Mouse (Mus musculus) midbrain, embryonic 13.5 days (tissue): ENCODE measurements at regions not wholly inside any gene's neighbourhood (a gene's known extent, or its start where the extent isn't known, plus 50 kb on each side); places are given as distances from the start of the nearest gene placed in this dataset.

Experiments used
- ATAC-seq: fragments of 200-750 bp; cut with Nextera tagmentation; 2 replicates; pipeline ENCODE4 v1.8.0; 2017; ENCODE audit warnings: mild to moderate bottlenecking, moderate TSS enrichment, moderate library complexity
- H3K27ac ChIP-seq: fragments of 300-500 bp; sonication (generic); 2 replicates; pipeline ENCODE4 v1.5.1; 2015; ENCODE audit warnings: inconsistent platforms, mild to moderate bottlenecking, moderate library complexity
- H3K27me3 ChIP-seq: fragments of 300-500 bp; sonication (generic); 2 replicates; pipeline ENCODE4 v1.6.1; 2015; ENCODE audit warnings: mild to moderate bottlenecking, inconsistent platforms
- H3K36me3 ChIP-seq: fragments of 300-500 bp; sonication (generic); 2 replicates; pipeline ENCODE4 v1.6.1; 2015; ENCODE audit warnings: mild to moderate bottlenecking, inconsistent platforms
- H3K4me1 ChIP-seq: fragments of 300-500 bp; sonication (generic); replicated peaks from 2 replicates; pipeline ENCODE4 v1.6.1; 2015; ENCODE audit warnings: inconsistent platforms
- H3K4me2 ChIP-seq: fragments of 300-500 bp; sonication (generic); replicated peaks from 2 replicates; pipeline ENCODE4 v1.6.1; 2015; ENCODE audit warnings: moderate library complexity, mild to moderate bottlenecking, inconsistent platforms
- H3K4me3 ChIP-seq: fragments of 300-500 bp; sonication (generic); replicated peaks from 2 replicates; pipeline ENCODE4 v1.5.1; 2015; ENCODE audit warnings: mild to moderate bottlenecking, inconsistent platforms
- H3K9ac ChIP-seq: fragments of 300-500 bp; sonication (generic); replicated peaks from 2 replicates; pipeline ENCODE4 v1.6.1; 2015; ENCODE audit warnings: mild to moderate bottlenecking, inconsistent platforms
- H3K9me3 ChIP-seq: fragments of 300-500 bp; sonication (generic); 2 replicates; pipeline ENCODE4 v1.6.1; 2016; ENCODE audit warnings: mild to moderate bottlenecking, inconsistent platforms
- WGBS: fragments of 180-500 bp; shearing (Covaris S2); methylation state at CpG from one replicate; pipeline ENCODE4 v1.1.7; 2015; 5-methylcytosine and 5-hydroxymethylcytosine counted together

GRCm38 (mm10) chr13:90584766-90585165, 320.4 kb downstream of the Atp6ap1l start:
- Histone ChIP-seq H3K4me1 (no peaks in the 10 kb centered on the region), H3K4me3 (no peak overlapping the region), H3K27ac (no peak overlapping the region), H3K36me3 (no peaks in the 10 kb centered on the region), H3K9ac (no peak overlapping the region), H3K9me3 (no peaks in the 10 kb centered on the region), H3K4me2 (no peak overlapping the region), H3K27me3 (no peaks in the 10 kb centered on the region)
- no peak for ATAC-seq
- WGBS = 94% methylated on average over 2 of the region's 2 CpGs

GRCm38 (mm10) chr13:90575371-90575770, 329.8 kb downstream of the Atp6ap1l start:
- no peaks in the 10 kb centered on the region for H3K36me3 ChIP-seq
- WGBS = 90% methylated on average over 2 of the region's 2 CpGs
- no peak overlapping the region for H3K9ac ChIP-seq
- no peaks in the 10 kb centered on the region for H3K4me1 ChIP-seq
- H3K9me3 ChIP-seq = no peaks in the 10 kb centered on the region
- no peak overlapping the region for H3K4me2 ChIP-seq
- no peak overlapping the region for H3K27ac ChIP-seq
- no peak for ATAC-seq
- no peaks in the 10 kb centered on the region for H3K27me3 ChIP-seq
- no peak overlapping the region for H3K4me3 ChIP-seq

GRCm38 (mm10) chr13:90572580-90572979, 332.6 kb downstream of the Atp6ap1l start:
- H3K9me3 ChIP-seq = no peaks in the 10 kb centered on the region
- H3K27me3 ChIP-seq = no peaks in the 10 kb centered on the region
- no peak overlapping the region for H3K27ac ChIP-seq
- H3K9ac ChIP-seq = no peak overlapping the region
- no peak for ATAC-seq
- no peak overlapping the region for H3K4me2 ChIP-seq
- no peaks in the 10 kb centered on the region for H3K36me3 ChIP-seq
- no peak overlapping the region for H3K4me3 ChIP-seq
- 92% methylated on average over 2 of the region's 2 CpGs for WGBS
- no peaks in the 10 kb centered on the region for H3K4me1 ChIP-seq

GRCm38 (mm10) chr13:90563183-90563840, 341.8 kb downstream of the Atp6ap1l start:
- Histone ChIP-seq H3K4me3 (no peak overlapping the region), H3K9me3 (no peaks in the 10 kb centered on the region), H3K36me3 (no peaks in the 10 kb centered on the region), H3K27ac (no peak overlapping the region), H3K4me2 (no peak overlapping the region), H3K4me1 (no peaks in the 10 kb centered on the region), H3K27me3 (no peaks in the 10 kb centered on the region), H3K9ac (no peak overlapping the region)
- WGBS = 94% methylated on average over 1 of the region's 1 CpGs
- ATAC-seq = no peak

- Histone ChIP-seq H3K9me3 (no peaks in the 10 kb centered on the region), H3K27ac (no peak overlapping the region), H3K4me2 (no peak overlapping the region), H3K27me3 (no peaks in the 10 kb centered on the region), H3K4me1 (no peaks in the 10 kb centered on the region), H3K36me3 (no peaks in the 10 kb centered on the region), H3K9ac (no peak overlapping the region), H3K4me3 (no peak overlapping the region)
- 82% methylated on average over 1 of the region's 1 CpGs for WGBS
- ATAC-seq = no peak
Observed at GRCm38 (mm10) chr13:90560095-90560494, 345.1 kb downstream of the Atp6ap1l start.

- Histone ChIP-seq H3K4me1 (no peaks in the 10 kb centered on the region), H3K27me3 (no peaks in the 10 kb centered on the region), H3K4me2 (no peak overlapping the region), H3K27ac (no peak overlapping the region), H3K9me3 (no peaks in the 10 kb centered on the region), H3K36me3 (no peaks in the 10 kb centered on the region), H3K9ac (no peak overlapping the region), H3K4me3 (no peak overlapping the region)
- ATAC-seq = no peak
- WGBS = 94% methylated on average over 2 of the region's 2 CpGs
Observed at GRCm38 (mm10) chr13:90559481-90559880, 345.7 kb downstream of the Atp6ap1l start.

- H3K4me1 ChIP-seq = no peaks in the 10 kb centered on the region
- H3K9me3 ChIP-seq = no peaks in the 10 kb centered on the region
- no peaks in the 10 kb centered on the region for H3K36me3 ChIP-seq
- H3K9ac ChIP-seq = no peak overlapping the region
- no peaks in the 10 kb centered on the region for H3K27me3 ChIP-seq
- H3K27ac ChIP-seq = no peak overlapping the region
- 91% methylated on average over 2 of the region's 2 CpGs for WGBS
- H3K4me3 ChIP-seq = no peak overlapping the region
- no peak for ATAC-seq
- no peak overlapping the region for H3K4me2 ChIP-seq
Observed at GRCm38 (mm10) chr13:90551166-90551565, 354.0 kb downstream of the Atp6ap1l start.

GRCm38 (mm10) chr13:90546288-90547035, 358.7 kb downstream of the Atp6ap1l start:
- Histone ChIP-seq H3K27ac (no peak overlapping the region), H3K9me3 (no peaks in the 10 kb centered on the region), H3K27me3 (no peaks in the 10 kb centered on the region), H3K9ac (no peak overlapping the region), H3K4me3 (no peak overlapping the region), H3K36me3 (no peaks in the 10 kb centered on the region), H3K4me1 (no peaks in the 10 kb centered on the region), H3K4me2 (no peak overlapping the region)
- 59% methylated on average over 1 of the region's 1 CpGs for WGBS
- ATAC-seq = no peak

- no peak overlapping the region for H3K27ac ChIP-seq
- ATAC-seq = no peak
- no peak overlapping the region for H3K4me2 ChIP-seq
- no peaks in the 10 kb centered on the region for H3K36me3 ChIP-seq
- H3K4me1 ChIP-seq = no peaks in the 10 kb centered on the region
- no peak overlapping the region for H3K4me3 ChIP-seq
- no peak overlapping the region for H3K9ac ChIP-seq
- H3K9me3 ChIP-seq = no peaks in the 10 kb centered on the region
- H3K27me3 ChIP-seq = no peaks in the 10 kb centered on the region
Observed at GRCm38 (mm10) chr13:90545816-90546215, 359.3 kb downstream of the Atp6ap1l start.

GRCm38 (mm10) chr13:90537525-90537924, 367.6 kb downstream of the Atp6ap1l start:
- ATAC-seq = no peak
- 97% methylated on average over 1 of the region's 1 CpGs for WGBS
- Histone ChIP-seq H3K27me3 (no peaks in the 10 kb centered on the region), H3K27ac (no peak overlapping the region), H3K36me3 (no peaks in the 10 kb centered on the region), H3K4me3 (no peak overlapping the region), H3K9ac (no peak overlapping the region), H3K4me2 (no peak overlapping the region), H3K4me1 (no peaks in the 10 kb centered on the region), H3K9me3 (0 out of 2 replicates have a peak, but pooled peaks cover 5% of the 10 kb centered on the region)

- Histone ChIP-seq H3K27ac (no peak overlapping the region), H3K4me2 (no peak overlapping the region), H3K9ac (no peak overlapping the region), H3K9me3 (no peaks in the 10 kb centered on the region), H3K27me3 (no peaks in the 10 kb centered on the region), H3K4me3 (no peak overlapping the region), H3K4me1 (no peaks in the 10 kb centered on the region), H3K36me3 (no peaks in the 10 kb centered on the region)
- WGBS = 90% methylated on average over 3 of the region's 3 CpGs
- no peak for ATAC-seq
Observed at GRCm38 (mm10) chr13:90526998-90527397, 378.2 kb downstream of the Atp6ap1l start.

GRCm38 (mm10) chr13:90525801-90526200, 379.4 kb downstream of the Atp6ap1l start:
- 75% methylated on average over 2 of the region's 2 CpGs for WGBS
- H3K4me3 ChIP-seq = no peak overlapping the region
- no peak overlapping the region for H3K27ac ChIP-seq
- no peaks in the 10 kb centered on the region for H3K27me3 ChIP-seq
- no peak for ATAC-seq
- no peak overlapping the region for H3K4me2 ChIP-seq
- no peaks in the 10 kb centered on the region for H3K36me3 ChIP-seq
- H3K4me1 ChIP-seq = no peaks in the 10 kb centered on the region
- H3K9ac ChIP-seq = no peak overlapping the region
- H3K9me3 ChIP-seq = no peaks in the 10 kb centered on the region
